Mouse (Mus musculus): ENCODE data around the gene Creld2.

Creld2 gene

GRCm38 (mm10) chr15:88829791-88830440, 10.5 kb downstream of the Creld2 start:
- no peak for DNase-seq

DNA sequence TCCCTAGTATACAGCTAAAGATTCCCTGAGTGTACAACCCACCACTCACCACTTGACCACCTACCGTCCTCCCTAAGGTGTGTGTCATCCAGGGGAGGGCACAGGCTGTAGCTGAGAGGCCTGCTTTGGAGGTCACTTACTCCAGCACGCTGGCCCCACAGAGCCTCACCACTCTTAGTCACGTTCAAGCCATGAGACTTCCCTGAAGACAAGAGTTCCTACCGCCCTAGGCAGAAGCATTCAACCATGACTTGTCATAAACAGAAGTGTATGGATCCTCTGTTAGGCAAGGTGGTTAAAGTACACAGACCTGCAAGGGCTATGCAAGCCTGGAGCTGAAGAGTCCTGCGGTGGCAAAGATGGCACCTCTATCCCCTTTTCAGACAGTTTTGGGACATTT, 11.2 kb downstream of the Creld2 start:
- DNase-seq, result no peak

- no peak for DNase-seq
Observed at GRCm38 (mm10) chr15:88831482-88831881, 12.0 kb downstream of the Creld2 start.

DNA sequence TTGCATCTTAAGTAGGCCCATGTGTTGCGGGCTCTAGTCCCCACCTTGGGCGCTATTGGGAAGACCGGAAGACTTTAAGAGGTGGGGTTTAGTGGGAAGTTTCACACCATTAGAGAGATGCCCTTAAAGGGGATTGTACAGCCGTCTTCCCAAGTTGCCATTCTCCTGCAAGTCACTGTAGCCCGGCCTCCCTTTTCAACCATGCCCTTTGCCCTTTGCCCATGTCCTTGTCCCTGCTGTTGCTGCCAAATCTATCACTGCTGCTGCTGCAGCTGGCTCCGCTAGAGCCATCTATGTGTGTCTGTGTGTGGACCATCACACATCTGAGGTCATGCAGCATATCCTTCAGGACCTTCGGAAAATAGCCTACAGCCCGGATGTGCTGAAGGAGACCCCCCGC, 13.1 kb downstream of the Creld2 start:
- no peak for DNase-seq

GRCm38 (mm10) chr15:88836031-88836430, 16.6 kb downstream of the Creld2 start:
- DNase-seq, result no peak

- DNase-seq, result no peak
Observed at GRCm38 (mm10) chr15:88836571-88836970, 17.1 kb downstream of the Creld2 start.

DNA sequence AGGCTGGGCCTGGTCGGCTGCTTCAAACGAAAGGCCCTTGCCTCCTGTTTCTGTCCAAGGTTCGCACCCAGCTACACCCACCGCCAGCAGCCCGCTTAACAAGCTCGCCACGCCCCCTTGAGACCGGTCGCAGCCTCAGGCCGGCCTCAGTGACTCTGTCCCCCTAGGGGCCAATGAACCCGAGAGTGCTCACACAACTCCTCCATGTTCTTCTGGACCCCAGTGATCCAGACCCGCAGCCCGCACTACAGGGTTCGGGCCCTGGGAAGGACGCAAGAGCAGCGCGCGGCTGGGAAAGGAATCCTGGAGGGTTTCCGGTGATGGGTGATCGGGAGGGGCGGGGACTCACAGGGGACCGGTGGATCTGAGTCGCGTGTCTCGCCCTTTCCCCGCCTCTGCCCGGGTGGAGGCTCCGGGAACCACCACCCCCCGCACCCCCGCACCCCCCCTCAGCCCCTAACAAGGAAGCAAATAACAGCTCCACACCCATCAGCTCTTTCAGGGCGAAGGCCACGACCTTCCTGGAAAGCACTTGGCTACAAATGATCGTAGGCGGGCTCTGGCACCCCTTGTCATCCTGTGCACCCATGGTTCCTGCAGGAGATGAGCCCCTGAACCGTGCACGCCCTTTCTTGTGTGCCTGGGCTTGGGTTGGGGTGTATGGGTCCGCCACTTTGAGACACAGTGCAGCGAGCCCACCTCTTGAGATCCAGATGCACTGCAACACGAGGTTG, 17.9 kb downstream of the Creld2 start:
- DNase-seq, result peak; percentile 80

DNA sequence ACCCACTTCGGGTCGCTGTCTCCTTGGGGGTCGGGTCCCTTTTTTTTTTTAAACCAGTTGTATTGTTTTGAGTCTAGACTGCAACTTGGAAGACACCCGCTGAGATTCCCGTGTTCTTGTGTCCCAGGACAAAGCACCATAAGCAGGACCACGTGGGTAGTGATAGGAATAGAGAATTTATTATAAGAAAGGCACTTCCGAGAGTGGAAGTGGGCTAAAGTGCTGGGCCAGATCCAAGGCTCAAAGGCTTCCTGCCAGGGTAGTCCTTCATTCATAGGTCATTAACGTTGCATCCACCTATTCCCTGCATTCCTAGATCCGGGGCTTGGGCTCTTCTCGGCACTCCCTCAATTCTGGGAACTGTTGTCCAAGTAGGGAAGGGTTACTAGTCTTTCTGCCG, 18.5 kb downstream of the Creld2 start:
- DNase-seq, result peak; percentile 34

DNA sequence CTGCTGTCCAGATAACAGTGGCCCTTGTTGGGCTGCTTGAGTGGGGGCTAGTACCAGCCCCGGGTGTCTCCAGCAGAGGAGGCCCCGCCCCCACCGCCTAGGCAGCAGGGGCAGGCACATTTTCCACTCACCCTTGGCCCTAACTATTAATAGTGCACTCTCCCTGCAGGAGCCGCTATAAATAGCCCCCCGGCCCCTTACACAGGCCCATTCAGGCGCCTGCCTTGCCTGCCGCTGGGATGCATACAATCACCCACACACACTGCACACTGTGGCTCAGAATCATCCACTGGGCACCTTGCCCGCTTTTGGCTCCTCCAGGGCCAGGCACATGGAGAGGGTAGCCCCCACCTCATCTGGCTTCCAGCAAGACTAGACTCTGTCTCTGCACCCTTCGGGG, 19.8 kb downstream of the Creld2 start:
- peak; percentile 62 for DNase-seq

GRCm38 (mm10) chr15:88840126-88840525, 20.7 kb downstream of the Creld2 start:
- peak; percentile 43 for DNase-seq

- DNase-seq, result no peak
Observed at GRCm38 (mm10) chr15:88841160-88841559, 21.7 kb downstream of the Creld2 start.

- DNase-seq, result no peak
Observed at GRCm38 (mm10) chr15:88841580-88842299, 22.3 kb downstream of the Creld2 start.

DNA sequence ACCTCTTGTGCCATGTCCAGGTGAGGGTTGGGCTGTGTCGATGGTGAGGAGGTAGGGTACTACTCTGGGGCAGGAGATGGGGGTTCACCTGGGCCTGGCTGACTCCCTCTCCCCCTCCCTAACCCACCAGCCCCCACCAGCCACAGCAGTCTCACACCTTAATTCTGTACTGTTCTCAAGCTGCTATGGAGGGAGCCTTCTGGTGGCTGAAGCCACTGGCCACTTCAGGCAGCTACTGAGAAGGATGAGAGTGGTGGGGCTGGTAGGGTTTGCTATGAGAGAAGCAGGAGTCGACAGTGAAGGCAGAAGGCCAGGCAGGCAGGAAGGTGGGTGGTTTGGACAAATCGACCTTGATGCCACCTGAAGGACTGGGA, 22.8 kb downstream of the Creld2 start:
- DNase-seq, result no peak

DNA sequence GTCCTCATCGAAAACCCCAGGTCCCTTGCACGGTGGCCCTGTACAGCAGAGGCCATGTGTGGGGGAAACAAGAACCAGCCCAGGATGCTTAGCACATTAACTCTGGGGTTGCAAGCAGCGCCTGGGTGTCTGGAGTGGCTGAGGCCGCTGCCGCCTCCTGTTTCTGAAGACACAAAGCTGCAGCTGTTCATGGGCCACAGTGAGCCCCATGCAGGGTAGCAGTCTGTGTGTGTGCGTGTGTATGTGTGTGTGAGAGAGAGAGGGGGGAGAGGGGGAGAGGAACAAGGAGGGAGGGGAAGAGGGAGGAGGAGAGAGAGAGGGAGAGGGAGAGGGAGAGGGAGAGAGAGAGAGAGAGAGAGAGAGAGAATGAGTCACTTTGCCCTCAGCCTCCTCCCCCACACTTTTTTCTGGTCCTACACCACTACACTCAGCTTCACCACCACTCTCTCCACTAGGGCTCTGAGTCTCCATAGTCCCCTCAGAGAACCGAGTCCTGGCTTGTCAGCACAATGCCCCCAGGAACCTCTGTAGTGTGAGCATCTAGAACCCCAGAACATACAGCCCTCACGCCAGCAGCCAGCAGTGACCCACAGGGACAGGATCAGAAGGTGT, 24.1 kb downstream of the Creld2 start:
- peak; percentile 49 for DNase-seq

- DNase-seq, result no peak
Observed at GRCm38 (mm10) chr15:88844966-88845365, 25.5 kb downstream of the Creld2 start.

DNA sequence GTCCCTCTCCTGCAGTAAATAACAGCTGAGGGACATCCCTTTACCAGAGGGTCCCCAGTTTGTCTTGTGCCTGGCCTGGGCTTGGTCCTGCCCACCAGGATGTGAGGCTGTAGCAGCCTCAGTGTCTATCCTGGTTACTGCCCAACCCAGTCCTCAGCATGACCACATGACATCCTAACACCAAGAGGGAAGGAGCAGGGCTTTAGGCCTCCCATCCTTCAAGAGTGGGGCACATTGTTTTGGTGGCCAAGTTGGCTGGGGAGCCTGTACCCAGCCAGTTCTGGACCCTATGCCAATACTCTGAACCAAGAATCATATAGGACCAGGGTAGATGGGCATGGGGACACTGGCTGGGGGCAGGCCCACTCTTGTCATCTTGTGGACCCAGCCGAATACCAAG, 29.2 kb downstream of the Creld2 start:
- DNase-seq, result no peak

- no peak for DNase-seq
Observed at GRCm38 (mm10) chr15:88849621-88850020, 30.2 kb downstream of the Creld2 start.

GRCm38 (mm10) chr15:88850146-88850826, 30.8 kb downstream of the Creld2 start:
- no peak for DNase-seq

DNA sequence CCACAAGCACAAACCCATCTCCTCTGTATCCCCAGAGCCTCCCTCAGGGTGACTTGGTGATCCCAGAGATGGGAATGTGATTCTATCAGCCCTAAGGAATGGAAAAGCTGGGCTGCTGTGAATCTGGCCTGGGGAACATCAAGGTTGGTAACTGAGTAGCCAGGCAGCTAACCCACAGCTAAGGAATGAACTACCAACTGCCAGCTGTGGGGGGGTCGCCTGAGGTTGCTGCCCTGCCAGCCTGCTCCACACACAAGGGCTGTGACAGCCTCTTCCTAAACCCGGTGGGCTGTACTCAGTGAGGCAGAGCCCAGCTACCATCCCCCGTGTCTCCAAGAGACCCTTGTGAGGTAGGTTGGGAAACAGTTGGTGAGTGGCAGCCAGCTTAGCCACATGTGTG, 31.6 kb downstream of the Creld2 start:
- no peak for DNase-seq

DNA sequence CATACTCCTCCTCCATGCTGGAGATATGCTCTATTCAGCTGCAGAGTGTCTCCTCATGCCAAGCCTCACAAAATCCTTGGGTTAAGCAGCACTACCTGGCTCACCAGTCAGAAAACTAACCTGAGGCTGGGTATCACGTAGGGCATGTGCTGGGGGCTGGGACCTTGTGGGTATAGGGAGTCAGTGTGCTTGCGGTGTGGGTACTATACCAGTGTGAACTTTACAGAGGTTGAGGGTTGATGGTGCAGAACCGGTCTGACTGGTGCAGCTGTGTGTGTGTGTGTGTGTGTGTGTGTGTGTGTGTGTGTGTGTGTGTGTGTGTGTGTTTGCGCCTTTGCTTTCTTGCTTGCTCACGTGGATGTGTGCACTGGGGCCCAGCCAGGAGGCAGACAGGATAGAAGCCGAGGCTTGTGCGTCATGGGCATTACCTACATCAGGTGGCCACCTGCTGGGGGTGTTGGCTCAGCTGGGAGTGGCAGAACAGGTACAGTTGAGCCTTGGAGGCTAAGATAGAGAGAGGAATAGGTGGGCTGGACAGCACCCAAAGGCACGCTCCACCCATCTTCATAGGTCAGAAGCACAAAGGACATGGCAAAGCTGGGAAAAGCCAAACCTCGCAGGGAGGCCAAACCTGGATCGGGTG, 32.2 kb downstream of the Creld2 start:
- no peak for DNase-seq

DNA sequence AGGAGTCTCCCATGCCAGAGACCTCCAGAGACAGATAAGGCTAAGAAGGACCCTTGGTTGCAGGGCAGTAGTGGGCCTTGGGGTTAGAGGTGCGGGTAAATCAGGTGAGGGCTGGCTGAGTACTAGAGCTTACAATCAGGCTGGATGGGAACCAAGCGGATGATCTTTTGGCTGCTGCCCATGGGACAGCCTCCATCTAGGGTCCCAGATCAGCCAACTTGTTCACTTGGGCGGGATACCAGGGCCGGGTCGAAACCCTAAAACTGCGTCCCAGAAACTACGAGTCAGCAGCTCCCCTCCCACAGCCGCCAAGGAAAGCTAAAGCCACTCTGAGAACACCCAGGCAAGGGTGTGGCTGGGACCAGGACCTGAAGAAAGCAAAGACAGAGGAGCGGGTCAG, 33.7 kb downstream of the Creld2 start:
- no peak for DNase-seq
